Comparison of ENCODE assay signal across 8 mouse cellular contexts in the genomic region with DNA sequence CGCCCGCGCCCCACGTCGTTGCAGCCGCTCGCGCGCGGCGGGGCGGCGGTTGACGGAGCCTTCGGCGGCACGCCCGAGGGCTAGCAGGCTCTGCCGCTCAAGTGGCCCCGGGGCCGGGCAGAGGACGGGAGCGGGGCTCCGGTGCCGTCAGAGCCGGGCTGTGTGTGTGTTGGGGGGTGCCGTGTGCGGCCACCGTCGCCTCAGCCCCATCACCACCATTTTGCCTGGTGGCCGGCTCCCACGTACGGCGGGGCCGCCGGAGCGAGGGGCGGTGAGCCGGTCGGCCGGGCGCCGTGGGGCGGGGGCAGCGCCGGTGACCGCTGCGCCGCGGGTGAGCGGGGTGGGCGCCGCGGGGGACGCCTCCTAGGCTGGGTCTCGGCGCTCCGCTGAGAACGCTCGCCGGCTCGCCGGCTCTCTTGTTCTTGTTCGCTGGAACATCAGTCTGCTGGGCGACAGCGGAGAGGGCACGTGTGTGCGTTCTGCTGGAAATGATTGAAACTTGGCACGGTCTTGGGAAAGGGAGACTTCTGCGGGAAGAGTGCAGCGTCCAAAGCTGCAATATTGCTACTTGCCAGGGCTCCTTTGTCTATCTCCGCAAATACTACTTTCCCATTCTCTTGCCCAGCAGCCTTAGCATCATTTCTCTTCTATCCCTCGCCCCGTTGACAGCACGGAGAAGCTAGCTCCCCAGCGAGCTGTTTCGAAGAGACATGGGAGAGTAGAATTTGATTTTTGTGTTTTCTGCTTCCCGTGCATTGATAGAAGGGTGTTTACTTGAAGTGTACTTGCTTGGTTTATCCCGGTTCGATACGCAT. TPM values are rescaled to one million over a fixed set of nuclear protein-coding genes. Genes with fewer than 3 reads are reported as not detected.
A peak's percentile ranks its signal among the peaks of the same experiment; 100 is the strongest.
DNase-seq lines count a peak whose midpoint lies in the region; ATAC-seq and TF ChIP-seq lines count a peak whose summit lies in the region.

No protein-coding gene starts in this region.

- no peak for TF ChIP-seq POLR2A in heart, adult 2 months (IDR thresholded peaks at IDR 0.05; ENCODE audit: insufficient read depth, low read depth, low read length)
- TF ChIP-seq POLR2A in olfactory bulb, adult 2 months (IDR thresholded peaks at IDR 0.05; ENCODE audit: insufficient read depth, low read depth, low read length), result no peak

- H3K36me3 ChIP-seq in heart, adult 2 months (ENCODE audit: control insufficient read depth, insufficient read depth, low read length), result no peaks in the 10 kb centered on the region
- no peaks in the 10 kb centered on the region for H3K36me3 ChIP-seq in liver, embryonic 16.5 days (ENCODE audit: control insufficient read depth, insufficient read depth)

- no peak overlapping the region for H3K27ac ChIP-seq in heart, adult 2 months
- H3K27ac ChIP-seq in liver, embryonic 16.5 days (ENCODE audit: low read length), result no peak overlapping the region
- peak overlapping the region; percentile 44 for H3K27ac ChIP-seq in olfactory bulb, adult 2 months (ENCODE audit: insufficient read depth, low read depth, low read length)

- no peaks in the 10 kb centered on the region for H3K79me2 ChIP-seq in heart, adult 2 months (replicated peaks; ENCODE audit: control insufficient read depth, insufficient read depth, low read length)

- peak overlapping the region; percentile 58 for H3K4me3 ChIP-seq in heart, adult 2 months
- peak overlapping the region; percentile 52 for H3K4me3 ChIP-seq in liver, embryonic 16.5 days (ENCODE audit: low read depth, low read length)
- H3K4me3 ChIP-seq in olfactory bulb, adult 2 months (ENCODE audit: insufficient read depth, low read depth, low read length), result peak overlapping the region; percentile 92

- peak overlapping the region; percentile 57 for H3K4me2 ChIP-seq in liver, embryonic 16.5 days (ENCODE audit: low read depth, low read length)

- no peaks in the 10 kb centered on the region for H3K27me3 ChIP-seq in heart, adult 2 months (ENCODE audit: control insufficient read depth, insufficient read depth, low read length)
- peaks cover 19% of the 10 kb centered on the region for H3K27me3 ChIP-seq in liver, embryonic 16.5 days (ENCODE audit: control insufficient read depth, insufficient read depth, low read depth, low read length)

- peak overlapping the region; percentile 68 for H3K9ac ChIP-seq in heart, adult 2 months (ENCODE audit: low read depth, low read length)
- no peak overlapping the region for H3K9ac ChIP-seq in liver, embryonic 16.5 days (ENCODE audit: low read depth, low read length)

- no peak for ATAC-seq in liver, embryonic 16.5 days (ENCODE audit: low read depth)
- ATAC-seq in CD4-positive, CD25-positive, alpha-beta regulatory T cell, adult 4 months, result no peak

- no peaks in the 10 kb centered on the region for H3K9me3 ChIP-seq in liver, embryonic 16.5 days (replicated peaks; ENCODE audit: control insufficient read depth, low read length)

- no peak for TF ChIP-seq EP300 in heart, adult 2 months (IDR thresholded peaks at IDR 0.05; ENCODE audit: insufficient read depth, low read depth, low read length)

- intact Hi-C loops in heart, adult 2 months (cut with DNase I), result no loop called here
- intact Hi-C loops in heart, postnatal 10 days (cut with DNase I), result no loop called here

- DNase-seq in heart, adult 2 months, result peak; percentile 6 to 28
- no peak for DNase-seq in heart, adult 11 months
- DNase-seq in embryo, embryonic 10.5 days (ENCODE audit: low spot score), result peak; percentile 35
- peak; percentile 22 to 27 for DNase-seq in heart, postnatal 10 days
- DNase-seq in kidney, postnatal 36 days, result peak; percentile 8 to 15

- TF ChIP-seq CTCF in heart, adult 2 months (IDR thresholded peaks at IDR 0.05), result no peak
- no peak for TF ChIP-seq CTCF in olfactory bulb, adult 2 months (IDR thresholded peaks at IDR 0.05; ENCODE audit: insufficient read depth, low read depth, low read length)

- 21% methylated on average over 81 of the region's 81 CpGs for WGBS in heart, adult 2 months
- WGBS in liver, embryonic 16.5 days (ENCODE audit: insufficient replicate concordance), result 20% methylated on average over 43 of the region's 81 CpGs
- WGBS in olfactory bulb, adult 2 months, result 22% methylated on average over 70 of the region's 81 CpGs

- H3K4me1 ChIP-seq in heart, adult 2 months (ENCODE audit: control insufficient read depth, insufficient read depth, low read length), result no peaks in the 10 kb centered on the region
- no peaks in the 10 kb centered on the region for H3K4me1 ChIP-seq in liver, embryonic 16.5 days (ENCODE audit: control insufficient read depth, low read depth, low read length)
- no peaks in the 10 kb centered on the region for H3K4me1 ChIP-seq in olfactory bulb, adult 2 months (ENCODE audit: control insufficient read depth, insufficient read depth, low read length)

RNA-seq across cellular contexts. Expression of a gene that starts 1.2 kb away (rescaled TPM):
- total RNA-seq in heart, adult 2 months (2021), result under 1 TPM; 0.14 to 0.47 TPM
- 0.15 and 0.18 TPM in 2 replicates for polyA plus RNA-seq in heart, adult 2 months (2012; rRNA removed)
- total RNA-seq in heart, postnatal 10 days (2021), result 1 to 10 TPM; 2.0 to 3.5 TPM
- polyA plus RNA-seq in liver, embryonic 16.5 days (2015; fragmentation: Nextera tagmentation; extraction: Ambion mirVana), result 0.46 TPM in 2 replicates
- polyA plus RNA-seq in olfactory bulb, adult 2 months (2012; ENCODE audit: insufficient read depth, insufficient read length, low replicate concordance, missing spikeins), result not detected in 2 replicates
- not detected for polyA plus RNA-seq in CD4-positive, CD25-positive, alpha-beta regulatory T cell, adult 4 months (2017; shearing (Covaris generic))
